Mouse (Mus musculus): Measurements from ENCODE around the gene Inpp5a.

Gene Inpp5a

DNA sequence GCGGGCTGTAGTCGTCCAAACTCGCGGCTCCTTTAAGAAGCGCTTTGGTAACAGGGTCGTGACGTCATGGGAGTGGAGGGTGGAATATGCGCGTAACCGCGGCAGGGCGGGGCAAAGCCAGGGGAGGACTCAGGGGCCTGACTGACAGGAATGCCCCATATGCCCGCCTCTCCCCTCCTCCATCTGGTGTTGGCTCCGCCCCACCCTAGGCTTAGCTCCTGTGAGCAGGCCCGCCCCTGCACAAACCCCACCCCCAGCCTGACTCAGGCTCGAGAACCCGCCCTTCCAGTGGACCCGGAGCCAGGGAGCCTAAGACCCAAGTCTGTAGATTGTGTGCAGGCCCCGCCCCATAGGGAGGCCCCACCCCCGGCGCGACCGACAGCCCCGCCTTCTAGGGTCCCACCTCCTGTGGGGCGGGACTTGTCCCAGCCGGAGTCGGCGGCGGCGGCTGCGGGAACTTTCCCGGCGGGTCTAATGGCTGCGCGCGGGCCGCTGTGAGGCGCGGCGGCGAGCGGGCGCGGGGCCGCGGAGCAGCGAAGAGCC is at the start of gene Inpp5a:
Gene Inpp5a (plus strand): TSS at position 440 of the 543 bp plus-strand sequence.
- in situ Hi-C loops (cut with MboI): no loop called here

DNA sequence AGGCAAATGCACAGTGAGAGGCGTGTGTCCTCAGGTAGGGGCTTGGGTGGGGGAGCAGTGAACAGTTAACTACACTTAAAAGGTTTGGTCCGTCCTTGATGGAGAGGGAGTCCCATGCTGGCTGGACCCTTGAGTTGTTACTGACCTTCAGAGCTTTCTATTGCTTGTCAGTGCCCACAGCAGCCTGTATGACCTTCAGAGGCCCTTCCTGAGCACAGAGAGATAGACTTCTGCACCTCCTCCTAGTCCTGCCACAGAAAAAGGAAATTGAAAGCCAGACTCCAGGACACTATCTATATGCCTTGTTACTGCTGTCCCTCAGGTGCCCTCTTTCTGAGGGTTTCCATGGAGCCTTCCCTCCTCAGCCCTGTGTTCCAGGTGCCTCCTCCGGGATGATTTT is 49.7 kb upstream of the Inpp5a start:
- in situ Hi-C loops (cut with MboI): no loop called here

DNA sequence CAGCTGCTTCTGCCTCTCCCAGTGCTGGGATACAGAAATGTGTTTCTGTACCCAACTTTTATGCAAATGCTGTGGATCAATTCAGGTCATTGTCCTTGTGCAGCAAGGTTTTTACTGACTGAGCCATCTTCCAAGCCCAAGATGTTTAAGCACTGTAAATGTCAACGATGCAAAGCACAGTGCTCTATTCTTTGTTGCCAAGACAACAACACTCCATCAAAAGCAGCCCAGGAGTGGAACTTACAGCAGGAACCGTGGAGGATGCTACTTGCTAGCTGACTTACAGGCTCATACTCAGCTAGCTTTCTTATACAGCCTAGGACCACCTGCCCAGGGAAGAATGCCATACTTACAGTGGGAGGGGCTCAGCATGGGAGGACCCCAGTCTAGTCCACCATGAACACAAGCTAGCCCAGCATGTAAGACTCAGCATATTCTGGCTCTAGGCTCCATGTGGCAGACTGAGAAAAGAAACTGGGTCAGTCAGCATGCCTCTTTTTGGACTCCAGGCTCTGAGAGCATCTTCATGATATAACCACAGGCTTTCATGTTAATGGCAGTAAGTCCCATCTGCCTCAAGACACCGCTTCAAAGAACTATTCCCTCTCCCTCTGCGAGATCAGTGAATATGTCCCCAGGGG is 47.8 kb upstream of the Inpp5a start:
- in situ Hi-C loops (cut with MboI): no loop called here

DNA sequence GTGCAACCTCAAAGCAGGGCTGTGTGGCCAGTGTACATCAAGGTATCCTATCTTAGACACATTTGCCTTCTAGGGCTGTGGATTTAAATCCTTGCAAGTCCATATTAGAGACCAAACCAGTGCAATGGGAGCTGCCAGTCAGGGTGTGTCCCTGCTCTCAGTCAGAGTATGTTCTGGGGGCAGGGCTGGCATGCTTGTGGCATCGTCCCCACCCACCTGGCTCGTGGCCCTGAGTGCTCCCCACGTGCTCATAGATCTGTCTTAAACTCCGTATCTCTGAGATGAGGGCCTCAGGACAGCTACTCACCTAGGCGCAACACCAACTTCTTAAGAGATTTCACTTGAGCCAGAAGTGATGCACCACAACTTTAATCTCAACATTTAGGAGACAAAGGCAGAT is 46.1 kb upstream of the Inpp5a start:
- in situ Hi-C loops (cut with MboI): no loop called here

DNA sequence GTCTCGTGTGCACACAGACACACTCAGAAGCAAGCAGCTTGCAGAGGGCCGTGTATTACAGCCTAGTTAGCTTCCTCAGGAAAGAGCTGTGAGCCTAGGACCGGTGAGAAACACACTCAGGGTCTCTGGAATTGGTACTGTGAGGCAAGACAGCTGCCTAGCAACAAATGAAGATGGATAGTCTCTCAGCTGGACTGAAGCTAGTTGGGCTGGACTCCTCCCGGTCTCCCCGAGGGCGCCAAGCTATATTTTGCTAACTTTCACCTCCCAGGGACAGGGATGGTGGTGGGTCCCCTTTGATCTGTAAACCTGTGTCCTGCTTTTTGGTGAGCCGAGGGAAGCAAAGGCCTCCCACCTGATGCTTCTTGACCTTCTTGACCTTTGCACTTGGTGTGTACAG is 41.9 kb upstream of the Inpp5a start:
- in situ Hi-C loops (cut with MboI): no loop called here

DNA sequence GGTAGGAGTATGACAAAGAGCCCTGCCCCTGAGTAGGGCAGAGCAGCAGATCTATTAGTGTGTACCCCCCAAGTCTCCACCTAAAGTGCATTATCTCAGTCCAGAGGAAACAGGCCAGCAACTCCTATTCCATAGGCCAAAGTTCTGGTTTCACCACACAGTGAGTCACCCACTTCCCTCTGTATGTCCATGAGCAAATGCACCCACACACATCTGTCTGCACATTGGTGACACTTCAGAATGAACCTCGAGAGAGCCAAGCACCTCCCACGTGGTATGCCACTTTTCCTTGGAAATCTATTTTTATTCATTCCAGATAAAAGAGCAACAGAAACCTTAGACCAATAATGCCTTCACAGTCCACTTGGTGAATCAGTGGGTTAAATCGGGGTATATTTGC is 38.3 kb upstream of the Inpp5a start:
- in situ Hi-C loops (cut with MboI): no loop called here

GRCm38 (mm10) chr7:139354370-139355139 is 34.4 kb upstream of the Inpp5a start:
- in situ Hi-C loops (cut with MboI): no loop called here

GRCm38 (mm10) chr7:139357043-139357442 is 31.9 kb upstream of the Inpp5a start:
- in situ Hi-C loops (cut with MboI): no loop called here

DNA sequence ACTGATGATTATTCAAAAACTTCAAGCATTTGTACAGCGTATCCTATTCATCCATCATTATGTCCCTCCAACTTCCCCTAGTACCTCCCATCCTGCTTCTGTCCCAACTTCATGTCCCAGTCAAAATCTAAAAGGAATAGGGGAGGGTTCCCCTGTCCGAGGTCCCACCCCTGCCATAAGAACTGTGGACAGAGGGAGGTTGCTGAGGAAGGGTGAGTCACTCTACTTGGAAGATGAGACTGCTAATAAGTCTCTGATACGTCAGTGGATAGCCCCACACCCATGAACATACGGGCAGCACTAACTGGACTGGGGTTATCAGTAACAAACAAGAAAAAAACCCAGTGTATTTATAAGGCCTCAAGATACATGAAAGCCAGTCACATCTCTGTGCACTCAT is 29.0 kb upstream of the Inpp5a start:
- in situ Hi-C loops (cut with MboI): no loop called here

GRCm38 (mm10) chr7:139360890-139361559 is 27.9 kb upstream of the Inpp5a start:
- in situ Hi-C loops (cut with MboI): no loop called here

DNA sequence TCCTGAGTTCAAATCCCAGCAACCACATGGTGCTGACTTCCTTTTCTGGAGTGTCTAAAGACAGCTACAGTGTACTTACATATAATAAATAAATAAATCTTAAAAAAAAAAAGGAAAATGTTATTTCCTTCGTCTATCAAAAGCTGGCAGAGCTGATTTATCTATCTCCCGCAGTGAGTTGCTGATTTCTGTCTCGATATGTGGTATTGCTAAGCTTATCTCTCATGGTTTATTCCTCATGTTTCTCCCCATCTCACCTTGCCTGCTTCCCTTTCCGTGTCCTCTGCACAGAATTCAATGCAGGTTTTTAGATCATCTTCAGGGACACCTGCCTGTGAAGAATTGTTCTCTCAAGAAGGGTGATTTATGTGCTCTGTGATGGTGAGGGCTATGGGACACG is 27.1 kb upstream of the Inpp5a start:
- in situ Hi-C loops (cut with MboI): no loop called here

DNA sequence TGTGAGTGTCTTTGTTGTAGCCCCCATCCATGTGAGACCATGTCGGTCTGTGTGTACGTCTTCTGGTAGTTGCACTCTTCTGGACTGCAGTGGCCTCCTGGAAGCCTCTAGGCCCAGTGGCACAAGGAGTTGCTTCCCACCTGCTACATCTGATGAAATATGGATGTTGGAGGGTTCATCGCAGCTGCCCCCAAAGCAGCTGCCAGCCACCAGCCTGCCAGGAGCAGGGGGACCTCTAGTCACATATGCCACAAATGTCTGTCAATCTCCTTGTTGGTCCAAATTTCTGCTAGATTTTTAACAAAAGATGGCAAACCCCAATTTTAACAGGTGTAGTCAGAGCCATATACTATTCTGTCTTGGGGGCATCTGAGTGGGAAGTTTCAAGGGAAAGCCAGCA is 26.4 kb upstream of the Inpp5a start:
- in situ Hi-C loops (cut with MboI): no loop called here

- in situ Hi-C loops (cut with MboI): no loop called here
Measured at GRCm38 (mm10) chr7:139363281-139364004, 25.5 kb upstream of the Inpp5a start.

GRCm38 (mm10) chr7:139364005-139364557 is 24.8 kb upstream of the Inpp5a start:
- in situ Hi-C loops (cut with MboI): no loop called here

- in situ Hi-C loops (cut with MboI): no loop called here
Measured at GRCm38 (mm10) chr7:139364936-139365830, 23.7 kb upstream of the Inpp5a start.

DNA sequence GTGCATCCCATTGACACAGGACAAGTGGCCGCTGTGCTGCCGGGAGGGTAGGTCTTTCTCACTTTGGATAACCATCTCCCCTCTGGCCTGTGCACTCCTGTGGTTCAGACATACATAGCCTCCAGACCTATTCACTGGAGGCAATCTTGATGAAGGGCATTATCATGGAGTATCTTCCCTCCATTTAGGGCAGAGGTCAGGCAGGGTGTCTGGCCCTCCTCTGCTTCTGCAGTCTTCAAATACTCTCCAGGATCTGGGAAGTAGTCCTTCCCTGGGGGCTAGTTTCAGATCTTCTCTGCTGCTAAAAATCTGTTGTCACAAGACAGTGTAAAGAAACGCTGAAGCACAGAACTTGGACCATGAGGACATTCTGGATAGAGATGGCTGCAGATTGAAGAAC is 22.8 kb upstream of the Inpp5a start:
- in situ Hi-C loops (cut with MboI): no loop called here

- in situ Hi-C loops (cut with MboI): no loop called here
Measured at GRCm38 (mm10) chr7:139366549-139366948, 22.4 kb upstream of the Inpp5a start.

DNA sequence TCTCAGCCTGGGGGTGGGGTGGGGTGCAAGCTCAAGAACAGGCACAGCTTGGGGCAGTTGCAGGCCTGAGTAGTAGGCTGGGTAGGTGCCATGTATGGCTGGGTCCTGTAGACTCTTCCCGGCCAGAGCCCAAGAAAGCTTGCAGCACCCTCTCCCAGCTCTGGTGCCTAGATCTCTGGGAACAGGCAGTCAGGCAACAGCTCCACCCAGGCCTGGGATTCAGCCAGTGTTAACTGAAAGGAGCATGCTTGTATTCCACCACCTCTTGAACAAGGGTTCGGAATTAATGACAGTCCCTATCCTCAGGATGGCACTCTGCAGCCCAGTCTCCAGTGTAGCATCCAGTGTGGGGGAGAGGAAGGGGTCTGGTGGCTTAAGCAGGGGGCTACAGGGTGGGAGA is 20.7 kb upstream of the Inpp5a start:
- in situ Hi-C loops (cut with MboI): no loop called here

- in situ Hi-C loops (cut with MboI): no loop called here
Measured at GRCm38 (mm10) chr7:139368722-139369380, 20.1 kb upstream of the Inpp5a start.

DNA sequence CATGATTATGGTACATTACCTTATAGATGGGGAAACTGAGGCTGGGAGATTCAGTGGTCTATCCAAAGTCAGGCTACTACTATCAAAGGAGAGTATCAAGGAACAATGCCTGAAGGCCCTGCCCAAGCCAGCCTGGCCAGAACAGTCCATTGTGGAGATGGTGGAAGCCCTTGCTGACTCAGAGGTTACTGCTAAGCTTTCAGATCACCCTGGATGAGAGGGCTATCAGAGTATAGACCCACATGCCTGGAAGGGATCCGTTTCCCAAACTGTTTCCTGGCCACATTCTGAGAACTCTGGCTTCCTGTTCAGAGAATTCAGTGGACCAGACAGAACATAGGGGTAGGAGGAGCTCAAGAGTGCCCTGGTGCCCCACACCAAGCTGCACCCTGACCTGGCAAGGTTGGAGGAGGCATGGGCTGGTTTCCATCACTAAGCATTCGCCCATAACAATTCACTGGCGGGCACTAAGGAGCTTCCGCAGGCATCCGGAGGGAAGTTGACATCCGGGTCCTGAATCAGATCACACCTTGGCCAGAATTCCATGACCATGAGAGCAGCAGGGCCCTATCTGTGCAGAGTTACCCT is 19.3 kb upstream of the Inpp5a start:
- in situ Hi-C loops (cut with MboI): no loop called here

All from mature B cell (primary cell).